Mouse (Mus musculus): Measurements from ENCODE around the gene Ubash3a.

GRCm38 (mm10) chr17:31281830-31282686 is 74.4 kb downstream of the Ubash3a start:
- TF ChIP-seq POLR2A (IDR thresholded peaks at IDR 0.05; ENCODE audit: insufficient read depth, low read depth, low read length) (no peak), EP300 (IDR thresholded peaks at IDR 0.05; ENCODE audit: insufficient read depth, low read depth, low read length) (no peak)

All from heart, adult 2 months (tissue).